Mouse (Mus musculus) mature B cell (primary cell): Measurements from ENCODE around the gene Aox4.

Source experiments
- in situ Hi-C: fragments of 300-500 bp; cut with MboI; formaldehyde crosslinking; loops from 2 replicates; pipeline ENCODE4 v1.14.3; 2019

Gene Aox4

GRCm38 (mm10) chr1:58301073-58301472, 90.9 kb downstream of the Aox4 start:
- in situ Hi-C loops, result no loop called here

GRCm38 (mm10) chr1:58302015-58302414, 91.8 kb downstream of the Aox4 start:
- in situ Hi-C loops, result no loop called here

- in situ Hi-C loops, result no loop called here
These were observed 92.8 kb downstream of the Aox4 start for GRCm38 (mm10) chr1:58303009-58303408.

GRCm38 (mm10) chr1:58303726-58304125, 93.5 kb downstream of the Aox4 start:
- in situ Hi-C loops, result no loop called here

GRCm38 (mm10) chr1:58304296-58304695, 94.1 kb downstream of the Aox4 start:
- in situ Hi-C loops, result no loop called here

- in situ Hi-C loops, result no loop called here
These were observed 97.0 kb downstream of the Aox4 start for GRCm38 (mm10) chr1:58307181-58307580.

GRCm38 (mm10) chr1:58308594-58308993, 98.4 kb downstream of the Aox4 start:
- in situ Hi-C loops, result no loop called here

GRCm38 (mm10) chr1:58309853-58310252, 99.7 kb downstream of the Aox4 start:
- in situ Hi-C loops, result no loop called here

GRCm38 (mm10) chr1:58311221-58311864, 101.1 kb downstream of the Aox4 start:
- in situ Hi-C loops, result no loop called here

GRCm38 (mm10) chr1:58313173-58313572, 103.0 kb downstream of the Aox4 start:
- in situ Hi-C loops, result no loop called here

- in situ Hi-C loops, result no loop called here
These were observed 105.3 kb downstream of the Aox4 start for GRCm38 (mm10) chr1:58315532-58315931.
